Mouse (Mus musculus) cerebellum, postnatal 36 days (tissue): Measurements from ENCODE around the gene Slc34a3.

ENCODE experiments used
- DNase-seq, 2 experiments: peaks; one replicate each; pipeline ENCODE4 v3.0.0; 2021 to 2022; ENCODE audit warnings: mixed read lengths in 2 of 2

The Slc34a3 gene

DNA sequence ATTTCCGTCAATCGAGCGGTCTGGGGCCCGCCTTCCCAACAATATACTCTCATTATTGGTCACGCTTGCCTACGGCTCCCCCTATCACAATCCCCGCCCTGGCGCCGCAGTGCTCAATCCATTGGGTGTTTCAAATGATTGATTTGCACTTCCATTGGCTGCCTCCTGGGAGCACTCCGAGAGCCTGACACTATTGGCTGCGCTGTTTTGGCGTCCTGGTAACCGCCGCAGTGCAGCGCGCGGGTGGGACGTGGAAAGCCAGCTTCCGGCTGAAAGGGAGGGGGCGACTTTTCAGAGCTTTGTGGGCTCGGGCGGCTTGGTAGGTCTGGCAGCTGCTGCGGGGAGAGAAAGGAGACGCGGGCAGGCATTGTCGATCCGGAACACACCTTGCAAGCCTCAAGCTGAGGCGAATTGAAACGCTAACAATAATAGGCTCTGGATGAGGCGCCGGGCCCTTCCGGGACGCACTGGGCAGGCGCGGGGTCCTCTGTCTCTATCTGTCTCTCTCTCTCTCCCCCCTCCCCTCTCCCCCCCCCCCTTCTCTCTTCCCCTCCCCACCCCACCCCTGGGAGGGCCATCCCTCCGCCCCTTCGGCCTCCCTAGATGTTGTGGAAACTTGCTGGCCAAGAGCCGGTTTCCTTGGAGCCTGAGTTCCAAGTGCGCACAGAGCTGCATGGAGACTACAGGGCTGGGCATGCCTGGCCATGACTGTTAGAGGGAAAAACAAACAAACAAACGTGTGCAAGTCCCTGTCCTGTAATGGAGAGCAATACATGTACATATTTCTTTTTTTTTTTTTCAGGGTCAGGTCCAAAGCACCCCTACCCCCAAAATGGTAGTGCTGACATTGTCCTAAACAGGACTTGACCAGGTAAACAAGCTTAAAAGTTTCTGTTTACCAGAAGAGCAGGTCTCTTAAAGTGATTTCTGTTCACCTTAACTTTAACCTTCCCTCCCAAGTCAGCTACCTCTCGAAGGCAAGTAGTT lies 9.1 kb downstream of the Slc34a3 start:
- peak; percentile 97 for DNase-seq

DNA sequence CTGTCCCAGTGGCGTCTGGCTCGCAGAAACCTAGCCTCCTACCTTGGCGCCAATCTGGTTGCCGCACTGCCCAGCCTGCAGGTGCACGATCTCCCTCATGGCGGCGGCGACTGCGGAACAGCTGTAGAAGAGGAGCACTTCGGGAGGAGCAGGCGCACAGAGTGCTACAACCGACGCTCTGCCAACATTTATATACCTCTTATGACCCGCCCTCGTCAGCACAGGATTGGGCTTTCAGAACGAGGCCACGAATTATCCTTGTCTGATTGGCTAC lies 9.7 kb downstream of the Slc34a3 start, which contains the start of gene Tubb4b:
Gene Tubb4b, minus strand, starts transcription at position 211 of the 274 bp plus-strand sequence.
- no peak for DNase-seq

DNA sequence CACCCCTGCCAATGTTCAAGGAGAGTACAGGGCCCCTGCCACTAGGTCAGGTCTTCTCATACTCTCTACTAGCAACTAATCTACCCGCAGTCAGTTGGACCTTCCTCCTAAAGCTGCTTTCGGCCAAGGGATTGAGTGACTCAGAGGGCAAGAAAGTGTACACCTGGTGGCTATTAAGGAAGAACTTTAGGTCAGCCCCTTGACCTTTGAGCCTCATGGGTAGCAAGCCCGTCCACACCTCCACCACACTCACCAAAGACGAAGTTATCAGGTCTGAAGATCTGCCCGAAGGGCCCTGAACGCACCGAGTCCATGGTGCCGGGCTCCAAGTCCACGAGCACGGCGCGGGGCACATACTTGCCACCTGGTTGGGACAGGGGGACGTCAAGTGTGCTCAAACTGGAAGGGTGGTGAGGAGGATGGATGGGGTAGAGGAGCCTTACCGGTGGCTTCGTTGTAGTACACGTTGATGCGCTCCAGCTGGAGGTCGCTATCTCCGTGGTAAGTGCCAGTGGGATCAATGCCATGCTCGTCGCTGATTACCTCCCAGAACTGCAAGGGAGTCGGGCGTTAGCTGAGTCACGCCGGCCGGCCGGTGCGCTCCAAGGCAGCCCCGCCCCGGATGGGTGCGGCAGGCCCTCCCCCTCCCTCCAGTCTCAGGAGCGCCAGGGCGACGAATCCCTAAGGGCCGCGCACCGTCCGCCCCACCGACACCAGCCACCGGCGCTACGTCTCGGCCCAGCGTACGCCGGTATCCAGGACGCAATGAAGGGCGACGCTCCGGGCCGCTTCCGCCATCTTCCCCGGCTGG lies 10.3 kb downstream of the Slc34a3 start:
- DNase-seq, result peak in 1 of 2 experiments; percentile 72

DNA sequence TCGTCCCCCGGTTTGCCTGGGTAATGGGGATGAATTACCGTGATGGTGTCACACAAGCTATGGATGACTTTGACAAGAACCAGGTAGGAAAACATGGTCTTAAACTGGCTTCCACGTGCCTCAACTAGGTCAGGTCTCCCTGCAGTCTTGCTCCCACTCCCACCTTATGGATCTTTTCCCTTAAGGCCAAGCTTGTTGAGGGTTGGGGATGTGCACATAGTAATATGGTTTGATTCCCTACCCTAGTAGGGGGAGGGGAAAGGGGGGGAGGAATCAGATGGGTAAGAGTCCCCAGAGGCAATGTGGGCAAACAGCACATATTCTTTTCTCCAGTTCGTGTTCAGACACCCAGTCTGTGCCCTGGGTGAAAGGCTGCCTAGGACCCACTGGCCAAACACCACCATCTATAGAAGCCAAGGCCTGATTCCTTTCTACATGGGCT lies 12.8 kb downstream of the Slc34a3 start:
- DNase-seq, result no peak

DNA sequence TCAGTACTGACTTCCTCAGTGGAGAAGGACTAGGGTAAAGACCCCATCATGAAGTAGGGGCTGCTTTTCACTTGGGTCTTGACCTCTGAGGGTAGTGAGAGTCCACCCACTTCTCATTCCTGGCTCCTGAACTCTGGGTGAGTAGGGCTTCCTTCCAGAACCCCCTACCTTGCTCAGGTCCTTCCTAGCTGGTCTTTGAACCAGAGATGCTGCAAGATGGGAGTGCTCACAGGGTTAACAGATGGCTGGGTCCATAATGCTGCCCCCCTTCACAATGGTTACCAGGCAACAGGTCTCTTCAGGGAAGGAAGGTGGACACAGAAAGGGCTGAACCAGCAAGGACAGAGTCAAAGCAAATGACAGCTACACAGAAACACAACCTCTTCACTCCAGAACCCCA lies 15.7 kb downstream of the Slc34a3 start, which contains the start of gene Fam166a:
Gene Fam166a, plus strand, starts transcription at position 301 of the 400 bp plus-strand sequence.
- no peak for DNase-seq

DNA sequence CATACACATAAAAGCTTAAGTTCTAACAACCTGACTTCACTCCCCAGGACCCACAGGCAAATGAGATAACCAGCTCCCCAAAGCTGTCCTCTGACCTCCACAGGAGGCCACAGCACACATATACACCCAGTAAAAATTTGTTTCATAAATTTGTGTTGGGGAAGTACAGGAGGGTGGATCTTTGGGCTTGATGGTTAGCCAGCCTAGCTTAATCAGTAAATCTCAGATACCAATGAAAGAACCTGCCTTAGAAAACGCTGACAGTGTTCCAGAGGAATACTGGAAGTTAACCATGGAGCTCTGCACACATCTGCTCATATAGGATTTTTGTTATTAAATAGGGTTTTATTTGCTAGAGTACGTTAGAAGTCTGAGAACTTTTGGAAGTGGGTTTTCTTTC lies 16.5 kb downstream of the Slc34a3 start:
- no peak for DNase-seq

DNA sequence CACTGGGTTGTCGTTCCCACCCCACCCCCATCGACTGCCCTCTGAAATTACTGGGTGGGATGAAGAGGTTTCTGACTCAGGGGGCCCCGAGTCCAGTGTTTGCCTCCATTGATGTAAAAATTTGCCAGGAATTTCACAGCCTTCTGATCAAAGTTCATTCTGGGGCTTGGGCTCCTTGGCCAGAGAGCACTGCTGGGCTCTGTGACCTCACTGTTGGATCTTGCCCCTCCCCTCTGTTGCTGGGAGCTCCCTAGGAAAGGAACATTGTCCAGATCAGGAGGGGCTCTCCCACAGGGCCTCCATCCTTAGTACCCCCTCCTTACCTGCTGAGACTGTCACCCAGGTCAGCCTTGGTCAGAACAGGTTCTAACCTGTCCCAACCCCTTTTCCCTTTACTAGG lies 19.7 kb downstream of the Slc34a3 start, which contains the start of gene Stpg3:
Gene Stpg3, minus strand, starts transcription at position 194 of the 400 bp plus-strand sequence.
- no peak for DNase-seq

DNA sequence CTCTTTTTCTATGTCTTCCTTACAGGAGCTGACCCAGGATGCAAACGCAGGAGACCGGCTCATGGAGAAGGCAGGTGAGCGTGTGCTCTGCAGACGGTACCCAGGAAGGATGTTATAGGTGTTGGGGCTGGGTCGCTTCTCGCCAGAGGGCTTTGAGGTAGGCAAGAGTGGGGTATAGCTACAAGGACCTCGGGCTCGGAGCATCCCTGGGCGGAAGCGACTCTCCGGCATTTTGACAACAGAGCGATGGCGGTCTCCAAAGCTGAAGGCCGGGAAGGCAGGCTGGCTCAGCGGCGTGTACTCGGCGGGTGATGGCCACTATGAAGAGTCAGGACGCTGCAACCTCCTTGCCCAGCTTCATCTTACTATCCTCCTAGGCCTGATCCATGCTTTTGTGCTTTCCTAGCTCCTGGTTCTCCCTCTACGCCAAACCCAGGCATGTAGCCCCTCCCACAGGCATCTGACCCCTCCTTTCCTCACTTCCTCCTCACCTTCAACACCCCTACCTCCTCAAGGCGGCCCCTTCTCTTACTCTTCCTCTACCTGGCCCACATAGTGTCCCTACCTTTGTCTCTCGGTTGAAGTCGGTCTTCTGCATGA lies 20.8 kb downstream of the Slc34a3 start:
- no peak for DNase-seq

DNA sequence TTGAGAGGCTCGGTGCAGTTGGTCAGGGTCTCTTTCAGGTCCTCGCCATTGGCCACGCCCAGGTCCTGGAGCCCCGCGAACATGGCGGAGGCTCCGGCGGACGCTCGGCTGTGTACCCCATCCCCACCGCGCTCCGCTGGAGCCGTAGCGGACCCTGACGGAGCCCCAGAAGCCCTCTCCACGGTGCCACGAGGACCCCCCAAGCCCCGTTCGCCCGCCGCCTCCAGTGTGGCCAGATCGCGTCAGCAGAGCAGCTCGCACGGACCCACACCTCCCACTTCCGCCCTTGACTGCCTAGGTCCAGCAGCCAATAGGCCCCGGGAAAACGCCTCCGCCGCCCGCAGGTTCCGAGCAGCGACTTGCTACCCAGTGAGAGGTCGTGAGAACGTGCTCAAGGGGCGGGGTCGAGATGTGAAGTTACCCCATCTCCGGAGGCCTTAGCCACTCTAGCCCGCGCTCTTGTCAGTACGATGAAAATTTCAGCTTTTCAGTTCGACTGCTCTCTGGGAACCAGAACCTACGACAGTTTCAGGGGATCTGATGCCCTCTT lies 23.0 kb downstream of the Slc34a3 start, which contains the start of gene Nelfb:
Gene Nelfb, minus strand, starts transcription at position 369 of the 550 bp plus-strand sequence.
- peak; percentile 87 to 89 for DNase-seq

DNA sequence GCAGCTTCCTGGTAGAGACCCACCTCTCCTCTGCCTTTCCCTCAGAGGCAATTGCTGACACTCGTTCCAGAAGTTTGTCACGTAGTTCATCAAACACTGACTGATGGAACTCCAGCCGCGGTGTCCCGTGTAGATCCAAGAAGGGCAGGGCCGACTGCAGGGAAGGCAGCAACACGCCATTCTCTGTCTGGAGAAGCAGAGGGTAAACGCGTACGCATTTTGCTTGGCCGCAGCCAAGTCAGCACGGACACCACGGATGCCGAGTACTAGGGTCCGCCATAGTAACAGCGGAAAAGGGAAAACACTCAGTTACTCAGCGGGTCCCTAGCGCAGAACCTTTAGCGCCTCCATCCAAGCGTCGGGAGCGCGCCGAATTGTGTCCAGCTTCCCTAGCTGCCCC lies 23.5 kb downstream of the Slc34a3 start:
- DNase-seq, result peak in 1 of 2 experiments; percentile 29

DNA sequence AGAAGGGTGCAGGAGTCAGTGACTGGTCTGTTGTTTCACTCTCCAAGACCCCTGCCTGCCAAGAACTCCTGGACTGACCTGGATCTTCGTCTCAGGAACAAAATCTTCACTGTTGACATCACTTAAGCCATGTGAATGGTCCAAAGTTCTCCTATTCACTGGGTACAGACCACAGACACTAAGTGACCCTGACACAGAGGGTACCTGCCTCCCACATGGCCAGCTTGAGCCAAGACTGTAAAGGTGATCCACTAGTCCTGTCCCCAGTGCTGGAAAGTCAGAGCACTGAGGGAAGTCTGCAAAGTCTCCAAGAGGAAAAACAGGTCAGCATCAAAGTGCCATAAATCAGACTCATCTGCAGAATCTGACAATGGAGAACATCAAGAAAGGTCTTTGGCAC lies 26.6 kb downstream of the Slc34a3 start:
- no peak for DNase-seq

DNA sequence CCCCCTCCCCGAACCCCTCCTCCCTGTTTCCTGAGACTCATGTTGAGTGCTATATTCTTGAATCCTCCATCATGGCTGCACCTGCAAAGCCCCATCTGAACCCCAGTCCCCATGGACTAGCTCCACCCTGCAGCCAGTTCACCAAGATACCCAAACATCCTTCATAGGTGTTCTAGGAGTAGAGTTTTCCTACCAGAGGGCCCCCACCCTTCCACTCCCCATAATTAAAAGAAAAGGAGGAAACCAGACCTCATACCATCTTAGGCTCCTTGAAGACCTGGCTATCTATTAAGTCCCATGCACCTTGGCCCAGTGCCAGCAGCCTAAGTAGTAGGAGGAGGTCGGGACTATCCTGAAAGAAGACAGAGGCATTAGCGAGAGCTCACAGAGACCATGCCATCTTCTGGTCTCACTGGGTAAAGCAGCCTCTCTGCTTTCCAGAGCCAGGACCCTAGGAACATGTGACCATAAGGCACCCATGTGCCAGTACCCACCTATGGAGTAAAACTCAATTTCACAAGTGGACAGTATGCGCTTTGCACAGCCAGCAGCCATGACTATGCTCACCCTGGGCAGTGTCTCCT lies 30.4 kb downstream of the Slc34a3 start:
- no peak for DNase-seq

DNA sequence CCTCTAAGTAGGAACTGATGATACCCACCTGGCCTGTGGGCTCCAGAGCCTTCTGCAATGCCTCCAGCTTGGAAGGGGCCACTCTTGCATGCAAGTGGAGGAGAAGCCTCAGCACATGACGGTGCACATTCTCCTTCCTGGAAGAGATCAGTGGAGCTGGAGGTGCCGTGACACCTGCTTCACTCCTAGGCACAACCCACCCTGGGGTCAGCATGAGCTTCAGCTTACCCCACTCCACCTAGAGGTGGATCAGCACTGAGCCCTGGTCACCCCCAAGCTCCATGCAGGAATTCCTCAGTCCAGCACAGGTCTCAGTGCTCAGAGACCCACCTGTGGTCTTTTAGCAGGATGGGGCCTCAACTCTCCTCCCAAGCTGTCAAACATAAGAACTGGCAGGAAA lies 33.5 kb downstream of the Slc34a3 start:
- DNase-seq, result no peak

DNA sequence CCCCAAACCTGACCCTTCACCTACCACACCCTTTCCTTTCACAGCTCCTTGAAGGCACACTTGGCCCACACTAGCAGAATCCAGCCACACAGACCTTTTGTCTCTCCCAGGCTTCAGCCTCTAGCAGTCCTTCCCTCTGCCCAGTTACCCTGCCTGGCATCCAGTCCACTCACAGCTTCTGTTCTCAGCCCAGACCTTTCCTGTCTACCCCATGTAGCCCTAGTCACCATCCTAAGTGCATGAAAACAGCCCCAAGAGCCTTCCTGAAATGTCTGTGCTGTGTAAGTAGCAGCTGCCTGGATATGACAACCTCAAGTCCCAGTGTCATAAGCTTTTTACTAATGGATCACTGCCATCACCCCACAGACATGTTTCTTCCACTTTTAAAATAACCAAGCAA lies 36.2 kb downstream of the Slc34a3 start:
- no peak for DNase-seq

DNA sequence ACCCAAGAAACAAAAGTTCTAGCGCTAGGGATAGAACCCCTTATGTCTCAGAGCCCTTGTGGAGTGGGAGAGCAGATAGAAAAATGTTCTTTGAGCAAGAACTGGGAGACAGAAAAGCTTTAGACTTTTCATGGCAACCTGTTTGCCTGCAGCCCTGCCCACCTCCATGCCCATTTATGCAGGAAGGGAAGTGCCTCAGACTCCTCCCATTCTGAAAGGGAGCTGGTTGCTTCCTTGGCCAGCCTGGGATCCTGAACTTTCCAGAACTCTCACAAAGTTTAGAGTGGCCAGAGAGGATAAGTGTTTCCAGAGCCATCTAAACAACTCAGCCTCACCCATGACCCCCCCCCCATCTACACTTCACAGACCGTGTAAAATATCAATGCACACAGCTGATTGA lies 37.0 kb downstream of the Slc34a3 start:
- no peak for DNase-seq

DNA sequence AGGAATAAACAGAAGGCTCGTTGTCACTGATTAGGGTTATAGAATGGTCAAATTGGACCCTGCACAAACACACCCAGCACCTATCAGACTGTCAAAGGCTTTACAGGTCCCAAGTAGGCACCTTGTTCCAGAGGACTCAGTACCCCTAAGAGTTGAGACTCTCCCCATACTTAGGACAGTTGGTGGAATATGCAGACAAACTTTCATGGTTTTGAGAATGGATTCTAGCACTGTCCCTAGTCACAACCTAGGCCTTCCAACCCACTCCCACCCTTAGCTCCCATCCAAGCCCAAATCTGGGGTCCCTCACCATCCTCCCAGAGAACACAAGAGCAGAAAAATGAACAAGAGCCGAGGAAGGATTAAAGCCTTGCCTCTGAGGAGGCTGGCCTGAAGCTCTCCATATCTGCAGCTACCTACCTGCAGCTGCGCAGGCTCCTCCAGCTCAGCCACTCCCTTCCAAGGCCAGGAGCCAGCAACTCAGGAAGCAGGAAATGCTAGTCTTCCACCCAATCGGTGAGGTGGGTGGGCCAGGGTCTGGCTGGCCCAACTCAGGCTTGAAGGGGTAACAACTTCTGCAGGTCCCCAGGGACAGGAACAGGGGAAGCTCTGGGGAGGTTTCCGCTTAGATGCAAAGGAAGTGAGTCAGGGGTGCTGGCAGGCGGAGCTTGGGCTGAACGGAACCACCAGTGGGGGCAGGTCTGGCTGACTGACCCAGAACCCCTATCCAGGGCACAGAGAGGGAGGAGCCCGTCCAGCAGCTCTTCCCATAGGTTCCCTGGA lies 37.8 kb downstream of the Slc34a3 start, which contains the start of gene Tor4a:
Gene Tor4a, minus strand, starts transcription at position 715 of the 783 bp plus-strand sequence.
- DNase-seq, result peak in 1 of 2 experiments; percentile 6

DNA sequence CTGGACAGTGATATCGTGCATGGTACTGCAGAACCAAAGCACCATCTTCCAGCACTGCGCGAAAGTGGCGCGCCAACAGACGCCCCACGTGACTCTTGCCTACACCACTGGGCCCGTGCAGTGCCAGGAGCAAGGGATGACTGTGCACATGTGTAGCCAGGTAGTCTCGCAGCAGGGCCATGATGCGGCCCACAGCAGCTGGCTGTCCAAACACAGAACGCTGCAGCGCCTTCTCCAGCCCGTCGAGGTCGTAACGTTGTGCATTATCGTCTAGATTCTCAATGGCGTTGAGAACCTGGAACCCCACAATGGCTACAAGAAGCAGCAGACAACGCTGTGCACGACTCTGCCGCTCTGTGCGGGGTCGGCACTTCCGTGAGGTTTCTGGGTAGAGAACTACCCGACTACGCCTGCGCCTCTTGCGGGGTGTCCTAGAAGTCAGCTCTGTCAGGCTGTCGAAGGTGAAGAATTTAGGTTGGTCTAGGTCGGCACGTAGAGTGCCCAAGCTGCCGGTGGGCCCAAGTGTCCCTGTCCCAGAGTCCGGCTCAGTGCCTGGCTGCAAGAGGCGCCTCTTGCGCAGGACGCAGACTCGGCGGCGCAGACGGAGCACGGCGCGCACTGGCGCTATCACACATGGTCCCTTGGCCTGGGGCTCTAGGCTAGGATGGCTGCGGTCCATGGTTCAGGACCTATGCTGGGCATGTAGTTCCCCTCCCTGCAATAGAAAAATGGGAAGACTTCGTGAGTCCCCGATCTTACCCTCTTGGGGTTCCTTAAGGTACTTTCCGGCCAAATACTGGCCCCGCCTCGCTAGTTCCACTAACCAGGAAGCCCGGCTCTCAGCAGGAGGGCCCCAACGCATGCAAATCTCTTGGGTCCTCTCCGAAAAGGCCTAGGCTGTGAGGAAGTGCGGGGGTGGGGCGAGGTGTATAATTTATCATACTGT lies 38.7 kb downstream of the Slc34a3 start:
- DNase-seq, result peak in 1 of 2 experiments; percentile 9

DNA sequence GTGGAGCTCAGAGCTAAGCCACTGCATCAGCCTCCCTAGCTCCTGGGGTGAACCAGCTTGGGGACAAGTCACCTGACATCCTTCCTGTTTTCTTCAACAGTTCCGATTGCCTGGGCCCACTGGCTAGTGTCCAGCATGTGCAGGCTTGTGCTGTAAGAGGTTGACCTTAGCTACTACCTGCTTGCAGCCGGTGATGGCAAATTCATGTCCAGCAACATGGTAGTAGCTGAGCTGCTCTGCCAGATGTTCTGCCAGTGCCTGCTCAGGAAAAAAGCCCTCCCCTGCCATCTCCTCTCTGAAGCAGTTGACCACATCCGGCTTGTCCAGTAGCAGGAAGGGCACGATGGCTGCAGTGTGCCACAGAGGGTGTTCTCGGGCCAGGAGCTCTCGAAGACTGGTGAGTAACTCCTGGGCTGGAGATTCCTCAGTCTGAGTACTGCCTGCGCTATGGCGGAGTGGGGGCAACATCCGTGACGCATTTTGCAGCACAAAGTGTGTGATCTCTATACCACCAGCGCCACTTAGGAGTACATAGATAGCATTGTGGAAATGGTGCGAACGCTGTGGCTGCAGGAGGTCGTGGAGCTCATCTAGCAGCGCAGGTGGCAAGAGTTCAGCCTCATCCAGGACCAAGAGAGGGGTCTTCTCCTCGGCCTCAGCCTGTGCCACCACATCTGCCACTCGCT lies 39.5 kb downstream of the Slc34a3 start:
- peak in 1 of 2 experiments; percentile 2 for DNase-seq

DNA sequence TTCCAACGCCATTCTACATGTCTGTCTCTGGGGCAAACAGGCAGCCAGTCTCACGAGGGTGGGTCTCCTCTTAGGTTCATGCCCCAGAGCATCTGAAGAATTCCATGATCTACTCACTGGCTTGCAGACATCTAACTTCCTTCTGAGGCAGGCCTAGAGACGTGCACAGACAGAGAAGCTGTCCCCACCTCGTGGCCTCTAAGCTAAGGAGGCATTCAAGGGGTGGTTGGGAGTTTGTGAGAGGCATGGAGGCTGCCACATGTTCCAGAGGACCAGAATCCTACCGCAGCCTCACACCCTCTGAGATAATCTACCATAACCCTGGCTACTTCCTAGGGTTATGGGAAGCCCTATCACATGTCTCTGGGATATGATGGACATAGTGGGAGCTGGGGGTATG lies 40.2 kb downstream of the Slc34a3 start:
- no peak for DNase-seq
